Mouse (Mus musculus): ENCODE results near the gene Lrrk2.

- no peak for TF ChIP-seq CHD2 (IDR thresholded peaks at IDR 0.05; ENCODE audit: low read depth, low read length)
- TF ChIP-seq MAFK (IDR thresholded peaks at IDR 0.05; ENCODE audit: insufficient read depth, low read depth, low read length) = no peak
- no peak for TF ChIP-seq ZC3H11A (IDR thresholded peaks at IDR 0.05; ENCODE audit: borderline replicate concordance, low read depth, low read length)
- no peak for TF ChIP-seq HCFC1 (IDR thresholded peaks at IDR 0.05; ENCODE audit: borderline replicate concordance, insufficient read depth, low read length)
These were observed 20.1 kb downstream of the Lrrk2 start for GRCm38 (mm10) chr15:91693051-91693450.

Measured in ES-E14 (cell line).